Mouse (Mus musculus) MEL (cell line): ENCODE data around the gene Rnf220. TPM values are rescaled to one million over a fixed set of nuclear protein-coding genes. Genes with fewer than 3 reads are reported as not detected.

ENCODE experiments used
- DNase-seq: peaks from one replicate; pipeline ENCODE4 v3.0.0; 2011; ENCODE audit warnings: low read depth, low spot score
- H3K27ac ChIP-seq: 2 replicates; pipeline ENCODE4 v1.5.1; 2012; ENCODE audit warnings: low read depth, mild to moderate bottlenecking, control low read depth, low read length, moderate library complexity; ENCODE audit not compliant: control insufficient read depth
- H3K27me3 ChIP-seq, 2 experiments: fragments of 150-350 bp in 1 of 2; sonication (generic) in 1 of 2; 2 replicates each; pipeline ENCODE4 v1.6.1; 2012; ENCODE audit warnings: low read length in 2 of 2, mild to moderate bottlenecking in 2 of 2, improper control_type of control experiment in 1 of 2, moderate library complexity in 1 of 2; ENCODE audit not compliant: insufficient read depth in 2 of 2, control insufficient read depth in 1 of 2
- H3K36me3 ChIP-seq, 2 experiments: 2 replicates each; pipeline ENCODE4 v1.6.1; 2012 to 2014; ENCODE audit warnings: low read length in 2 of 2, improper control_type of control experiment in 1 of 2, inconsistent platforms in 1 of 2, mild to moderate bottlenecking in 1 of 2; ENCODE audit not compliant: insufficient read depth in 2 of 2, control insufficient read depth in 1 of 2
- H3K4me1 ChIP-seq, 2 experiments: fragments of 150-350 bp in 1 of 2; sonication (generic) in 1 of 2; 2 replicates each; pipeline ENCODE4 v1.6.1; 2012; ENCODE audit warnings: low read length in 2 of 2, improper control_type of control experiment in 1 of 2, mild to moderate bottlenecking in 1 of 2; ENCODE audit not compliant: insufficient read depth in 2 of 2, control insufficient read depth in 1 of 2
- H3K4me3 ChIP-seq, 2 experiments: fragments of 150-350 bp in 1 of 2; sonication (generic) in 1 of 2; 2 replicates each; pipeline ENCODE4 v1.5.1; 2012; ENCODE audit warnings: low read depth in 2 of 2, low read length in 2 of 2, mild to moderate bottlenecking in 2 of 2, moderate library complexity in 2 of 2, control low read depth in 1 of 2, improper control_type of control experiment in 1 of 2; ENCODE audit not compliant: control insufficient read depth in 1 of 2, insufficient read depth in 1 of 2
- H3K79me2 ChIP-seq: 2 replicates; pipeline ENCODE4 v1.6.1; 2012; ENCODE audit warnings: mild to moderate bottlenecking, low read length, moderate library complexity; ENCODE audit not compliant: control insufficient read depth, poor library complexity, insufficient read depth
- H3K9ac ChIP-seq: 2 replicates; pipeline ENCODE4 v1.6.1; 2012; ENCODE audit warnings: low read depth, mild to moderate bottlenecking, control low read depth, low read length, moderate library complexity; ENCODE audit not compliant: control insufficient read depth, poor library complexity, severe bottlenecking
- H3K9me3 ChIP-seq: fragments of 150-350 bp; sonication (generic); replicated peaks from 2 replicates; pipeline ENCODE4 v1.6.1; 2012; ENCODE audit warnings: mild to moderate bottlenecking, low read length, improper control_type of control experiment, moderate library complexity; ENCODE audit not compliant: insufficient read depth
- BHLHE40 ChIP-seq: IDR thresholded peaks from 2 replicates; pipeline ENCODE4 v1.6.1; 2012; ENCODE audit warnings: low read depth, mild to moderate bottlenecking, inconsistent platforms, low read length, improper control_type of control experiment, borderline replicate concordance
- CHD1 ChIP-seq: IDR thresholded peaks from 2 replicates; pipeline ENCODE4 v1.6.1; 2012; ENCODE audit warnings: low read depth, mild to moderate bottlenecking, inconsistent platforms, low read length, improper control_type of control experiment
- CHD2 ChIP-seq: IDR thresholded peaks from 2 replicates; pipeline ENCODE4 v1.6.1; 2011; ENCODE audit warnings: low read length, improper control_type of control experiment
- CTCF ChIP-seq, 3 experiments: IDR thresholded peaks in 2 of 3; conservative IDR thresholded peaks in 1 of 3; 2 replicates each; pipeline ENCODE4 v1.5.1; 2011 to 2012; ENCODE audit warnings: low read length in 3 of 3, low read depth in 2 of 3, mild to moderate bottlenecking in 2 of 3, improper control_type of control experiment in 1 of 3, inconsistent platforms in 1 of 3, mixed read lengths in 1 of 3, moderate library complexity in 1 of 3; ENCODE audit not compliant: control insufficient read depth in 1 of 3, insufficient read depth in 1 of 3, poor library complexity in 1 of 3, severe bottlenecking in 1 of 3
- EP300 ChIP-seq, 2 experiments: IDR thresholded peaks; 2 replicates each; pipeline ENCODE4 v1.6.1; 2011; ENCODE audit warnings: improper control_type of control experiment in 2 of 2, low read length in 2 of 2, low read depth in 1 of 2, mild to moderate bottlenecking in 1 of 2
- ETS1 ChIP-seq: IDR thresholded peaks from 2 replicates; pipeline ENCODE4 v1.6.1; 2012; ENCODE audit warnings: low read depth, mild to moderate bottlenecking, inconsistent platforms, low read length, improper control_type of control experiment, moderate library complexity
- GABPA ChIP-seq: IDR thresholded peaks from 2 replicates; pipeline ENCODE4 v1.6.1; 2012; ENCODE audit warnings: low read depth, mild to moderate bottlenecking, inconsistent platforms, low read length, improper control_type of control experiment, moderate library complexity
- GATA1 ChIP-seq: IDR thresholded peaks from 2 replicates; pipeline ENCODE4 v1.6.1; 2011; ENCODE audit warnings: low read depth, low read length, improper control_type of control experiment
- HCFC1 ChIP-seq: IDR thresholded peaks from 2 replicates; pipeline ENCODE4 v1.6.1; 2012; ENCODE audit warnings: low read depth, mild to moderate bottlenecking, inconsistent platforms, low read length, improper control_type of control experiment, moderate library complexity
- JUND ChIP-seq: IDR thresholded peaks from 2 replicates; pipeline ENCODE4 v1.6.1; 2011; ENCODE audit warnings: low read depth, mild to moderate bottlenecking, improper control_type of control experiment, low read length
- KAT2A ChIP-seq: conservative IDR thresholded peaks from 2 replicates; pipeline ENCODE4 v1.6.1; 2012; ENCODE audit warnings: low read depth, low read length, improper control_type of control experiment, inconsistent platforms
- MAZ ChIP-seq: IDR thresholded peaks from 2 replicates; pipeline ENCODE4 v1.6.1; 2012; ENCODE audit warnings: low read depth, mild to moderate bottlenecking, inconsistent platforms, low read length, improper control_type of control experiment
- MEF2A ChIP-seq: IDR thresholded peaks from 2 replicates; pipeline ENCODE4 v1.6.1; 2014; ENCODE audit warnings: low read depth, mild to moderate bottlenecking, inconsistent platforms, low read length, improper control_type of control experiment; ENCODE audit not compliant: poor library complexity, insufficient replicate concordance, severe bottlenecking; ENCODE audit errors: extremely low read depth
- MXI1 ChIP-seq: IDR thresholded peaks from 2 replicates; pipeline ENCODE4 v1.6.1; 2011; ENCODE audit warnings: mild to moderate bottlenecking, low read depth, low read length, improper control_type of control experiment
- MYB ChIP-seq: IDR thresholded peaks from 2 replicates; pipeline ENCODE4 v1.6.1; 2011; ENCODE audit warnings: mild to moderate bottlenecking, low read depth, low read length, improper control_type of control experiment
- MYC ChIP-seq: IDR thresholded peaks from 2 replicates; pipeline ENCODE4 v1.6.1; 2011; ENCODE audit warnings: low read depth, mild to moderate bottlenecking, low read length, improper control_type of control experiment, moderate library complexity
- POLR2A ChIP-seq, 2 experiments: IDR thresholded peaks; 2 replicates each; pipeline ENCODE4 v1.6.1; 2011 to 2012; ENCODE audit warnings: low read length in 2 of 2, mild to moderate bottlenecking in 2 of 2, control low read depth in 1 of 2, improper control_type of control experiment in 1 of 2, low read depth in 1 of 2, moderate library complexity in 1 of 2; ENCODE audit not compliant: control insufficient read depth in 1 of 2, insufficient read depth in 1 of 2, poor library complexity in 1 of 2
- POLR2AphosphoS2 ChIP-seq: IDR thresholded peaks from 2 replicates; pipeline ENCODE4 v1.6.1; 2011; ENCODE audit warnings: low read length, improper control_type of control experiment
- RAD21 ChIP-seq: IDR thresholded peaks from 2 replicates; pipeline ENCODE4 v1.6.1; 2011; ENCODE audit warnings: mild to moderate bottlenecking, low read depth, low read length, improper control_type of control experiment
- SIN3A ChIP-seq: IDR thresholded peaks from 2 replicates; pipeline ENCODE4 v1.6.1; 2012; ENCODE audit warnings: low read length, improper control_type of control experiment, inconsistent platforms
- SMC3 ChIP-seq: IDR thresholded peaks from 2 replicates; pipeline ENCODE4 v1.6.1; 2011; ENCODE audit warnings: low read depth, low read length, improper control_type of control experiment
- TAL1 ChIP-seq: IDR thresholded peaks from 2 replicates; pipeline ENCODE4 v1.6.1; 2012; ENCODE audit warnings: mild to moderate bottlenecking, inconsistent platforms, low read length, moderate library complexity, mixed read lengths
- TCF12 ChIP-seq: IDR thresholded peaks from 2 replicates; pipeline ENCODE4 v1.6.1; 2014; ENCODE audit warnings: low read depth, mild to moderate bottlenecking, inconsistent platforms, low read length, improper control_type of control experiment, moderate library complexity
- USF2 ChIP-seq, 2 experiments: IDR thresholded peaks; 2 replicates each; pipeline ENCODE4 v1.6.1; 2011 to 2012; ENCODE audit warnings: improper control_type of control experiment in 2 of 2, low read length in 2 of 2, borderline replicate concordance in 1 of 2, inconsistent platforms in 1 of 2, low read depth in 1 of 2, mild to moderate bottlenecking in 1 of 2; ENCODE audit not compliant: insufficient read depth in 1 of 2
- ZC3H11A ChIP-seq: IDR thresholded peaks from 2 replicates; pipeline ENCODE4 v1.6.1; 2012; ENCODE audit warnings: low read depth, mild to moderate bottlenecking, inconsistent platforms, low read length, improper control_type of control experiment
- polyA plus RNA-seq, 2 experiments: library from polyadenylated mRNA; stranded (reverse) in 1 of 2; unstranded in 1 of 2; fragments of >175 nt in 1 of 2; fragments of >200 nt in 1 of 2; gene quantifications; 2 replicates each; pipeline versions ENCODE4 v1.2.1 to v1.2.4; 2012; ENCODE audit warnings: low replicate concordance in 2 of 2, low read depth in 1 of 2; ENCODE audit not compliant: insufficient read length in 2 of 2, insufficient read depth in 1 of 2, missing spikeins in 1 of 2
- total RNA-seq: library from RNA; depleted of rRNA; stranded (reverse); fragments of 300-350 nt; gene quantifications from 2 replicates; pipeline ENCODE4 v1.2.3, GENCODE M21; 2012

The Rnf220 gene
- total and polyA plus RNA-seq, 3 experiments = 121 to 201 TPM; not detected in 1

DNA sequence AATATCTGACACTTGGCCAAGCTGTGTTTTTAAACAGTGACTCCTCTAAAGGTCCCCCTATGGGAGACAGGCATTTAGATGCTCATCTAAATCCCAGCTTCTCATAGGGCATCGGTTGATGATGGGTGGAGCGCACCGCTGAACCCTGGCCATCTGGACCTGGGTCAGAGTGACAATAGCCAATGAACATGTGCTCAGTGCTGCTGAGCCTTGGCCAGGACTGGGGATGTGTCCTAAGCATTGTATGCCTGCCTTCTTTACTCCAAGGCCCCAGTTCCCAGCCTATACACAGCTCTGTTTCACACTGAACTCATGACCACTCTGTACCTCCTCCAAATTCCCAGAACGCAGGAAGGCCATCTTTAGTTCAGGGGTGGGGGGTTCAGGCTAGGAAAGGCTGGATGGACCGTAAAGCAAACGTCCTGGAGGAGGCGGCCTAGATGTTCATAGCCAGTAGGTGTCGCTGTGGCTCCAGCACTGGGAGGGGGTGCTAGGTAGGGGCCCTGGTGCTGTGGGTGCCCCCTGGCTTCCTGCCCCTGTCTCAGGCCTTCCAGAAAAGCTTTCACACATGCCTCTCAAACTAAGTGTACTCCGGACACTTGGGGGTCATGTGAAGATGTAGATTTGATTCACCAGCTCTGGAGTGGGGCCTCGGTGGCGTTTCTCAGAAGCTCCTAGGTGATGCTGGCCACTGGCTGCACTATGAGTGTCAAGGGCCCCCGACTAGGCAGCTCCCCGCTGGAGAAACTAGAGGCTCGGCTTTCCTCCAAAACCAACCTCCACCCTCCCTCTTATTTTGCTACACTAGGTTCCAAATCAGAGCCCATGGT lies 173.1 kb downstream of the Rnf220 start:
- Histone ChIP-seq H3K4me1 (peaks cover 0 to 13% of the 10 kb centered on the region in 2 experiments; a peak in 3 of 4 replicates), H3K79me2 (no peaks in the 10 kb centered on the region), H3K27ac (no peak overlapping the region), H3K9me3 (no peaks in the 10 kb centered on the region), H3K9ac (no peak overlapping the region), H3K4me3 (no peak overlapping the region)
- DNase-seq = peak; percentile 62
- TF ChIP-seq MXI1 (no peak), CTCF (IDR thresholded peaks at IDR 0.05 in 2 of 3, conservative IDR thresholded peaks at IDR 0.05 in 1 of 3; ENCODE audit: control insufficient read depth in 1 of 3, insufficient read depth in 1 of 3, low read depth in 2 of 3, low read length in 3 of 3, poor library complexity in 1 of 3, severe bottlenecking in 1 of 3) (peak; percentile 82 to 94 (median 88)), JUND (no peak), POLR2AphosphoS2 (no peak), EP300 (IDR thresholded peaks at IDR 0.05; ENCODE audit: low read depth in 1 of 2, low read length in 2 of 2) (no peak), SMC3 (peak; percentile 83), HCFC1 (no peak), MAZ (peak; percentile 72; the same call in 1 of the 2 replicates), RAD21 (peak; percentile 89), SIN3A (no peak), MYC (no peak), ZC3H11A (peak; percentile 78), BHLHE40 (no peak)
- TF ChIP-seq, all 39 proteins: peak for 5
- H3K36me3 ChIP-seq = peaks cover 0 to 2% of the 10 kb centered on the region in 2 experiments; a peak in 2 of 4 replicates
- no peaks in the 10 kb centered on the region; a peak in 2 of 4 replicates for H3K27me3 ChIP-seq

- H3K27ac ChIP-seq = no peak overlapping the region
- no peaks in the 10 kb centered on the region; a peak in 1 of 4 replicates for H3K27me3 ChIP-seq
- no peak overlapping the region for H3K4me3 ChIP-seq
- H3K79me2 ChIP-seq = no peaks in the 10 kb centered on the region
- peaks cover 0 to 13% of the 10 kb centered on the region in 2 experiments; a peak in 3 of 4 replicates for H3K4me1 ChIP-seq
- DNase-seq = peak; percentile 83
- H3K9me3 ChIP-seq = no peaks in the 10 kb centered on the region
- no peak overlapping the region for H3K9ac ChIP-seq
- TF ChIP-seq CHD1 (no peak), CHD2 (no peak), EP300 (IDR thresholded peaks at IDR 0.05; ENCODE audit: low read depth in 1 of 2, low read length in 2 of 2) (peak; percentile 45 to 58; a peak in 3 of 4 replicates), KAT2A (no peak), GABPA (no peak), CTCF (IDR thresholded peaks at IDR 0.05 in 2 of 3, conservative IDR thresholded peaks at IDR 0.05 in 1 of 3; ENCODE audit: control insufficient read depth in 1 of 3, insufficient read depth in 1 of 3, low read depth in 2 of 3, low read length in 3 of 3, poor library complexity in 1 of 3, severe bottlenecking in 1 of 3) (no peak), ZC3H11A (no peak), MEF2A (no peak), RAD21 (no peak), ETS1 (peak; percentile 39; the same call in 1 of the 2 replicates), POLR2AphosphoS2 (no peak), MYB (no peak), USF2 (IDR thresholded peaks at IDR 0.05; ENCODE audit: borderline replicate concordance in 1 of 2, insufficient read depth in 1 of 2, low read depth in 1 of 2, low read length in 2 of 2) (no peak), TAL1 (peak; percentile 80), TCF12 (0 out of 2 replicates have a peak, but pooled peaks have one; percentile 31), BHLHE40 (no peak), GATA1 (peak; percentile 77), POLR2A (IDR thresholded peaks at IDR 0.05; ENCODE audit: control insufficient read depth in 1 of 2, insufficient read depth in 1 of 2, low read depth in 1 of 2, low read length in 2 of 2, poor library complexity in 1 of 2) (no peak), JUND (no peak)
- peaks cover 0 to 2% of the 10 kb centered on the region in 2 experiments; a peak in 2 of 4 replicates for H3K36me3 ChIP-seq
Observed at GRCm38 (mm10) chr4:117321011-117321410, 175.8 kb downstream of the Rnf220 start.
